Mouse (Mus musculus) neural tube, embryonic 12.5 days (tissue): ENCODE data around the gene Cntn4. TPM values are rescaled to one million over a fixed set of nuclear protein-coding genes. Genes with fewer than 3 reads are reported as not detected.

Source experiments
- ATAC-seq: fragments of 200-750 bp; cut with Nextera tagmentation; 2 replicates; pipeline ENCODE4 v1.8.0; 2017; ENCODE audit warnings: low read depth, mild to moderate bottlenecking, moderate TSS enrichment, moderate library complexity; ENCODE audit not compliant: low FRiP score
- H3K27ac ChIP-seq: fragments of 300-500 bp; sonication (generic); 2 replicates; pipeline ENCODE4 v1.5.1; 2016
- H3K27me3 ChIP-seq: fragments of 300-500 bp; sonication (generic); replicated peaks from 2 replicates; pipeline ENCODE4 v1.6.1; 2016; ENCODE audit warnings: mild to moderate bottlenecking
- H3K36me3 ChIP-seq: fragments of 300-500 bp; sonication (generic); 2 replicates; pipeline ENCODE4 v1.6.1; 2016; ENCODE audit warnings: mild to moderate bottlenecking
- H3K4me1 ChIP-seq: fragments of 300-500 bp; sonication (generic); 2 replicates; pipeline ENCODE4 v1.6.1; 2016
- H3K4me2 ChIP-seq: fragments of 300-500 bp; sonication (generic); replicated peaks from 2 replicates; pipeline ENCODE4 v1.6.1; 2016; ENCODE audit warnings: mild to moderate bottlenecking
- H3K4me3 ChIP-seq: fragments of 300-500 bp; sonication (generic); 2 replicates; pipeline ENCODE4 v1.5.1; 2016
- H3K9ac ChIP-seq: fragments of 300-500 bp; sonication (generic); 2 replicates; pipeline ENCODE4 v1.6.1; 2016; ENCODE audit warnings: mild to moderate bottlenecking
- H3K9me3 ChIP-seq: fragments of 300-500 bp; sonication (generic); 2 replicates; pipeline ENCODE4 v1.6.1; 2016; ENCODE audit warnings: mild to moderate bottlenecking
- WGBS: fragments of 180-500 bp; shearing (Covaris S2); methylation state at CpG from one replicate; pipeline ENCODE4 v1.1.7; 2016; 5-methylcytosine and 5-hydroxymethylcytosine counted together
- polyA plus RNA-seq: library from polyadenylated mRNA; unstranded; fragments of >200 nt; fragmentation: Nextera tagmentation; extraction: Ambion mirVana; gene quantifications from 2 replicates; pipeline ENCODE4 v1.2.1, GENCODE M21; 2016

The Cntn4 gene
- polyA plus RNA-seq, 1 experiment from 2014 or later: 9.7 TPM

GRCm38 (mm10) chr6:106097856-106098255 is 420.4 kb downstream of the Cntn4 start:
- Histone ChIP-seq H3K27me3 (no peaks in the 10 kb centered on the region), H3K4me2 (no peak overlapping the region), H3K36me3 (no peaks in the 10 kb centered on the region), H3K9ac (no peak overlapping the region), H3K4me1 (no peaks in the 10 kb centered on the region), H3K27ac (no peak overlapping the region), H3K9me3 (no peaks in the 10 kb centered on the region), H3K4me3 (no peak overlapping the region)
- WGBS: 87% methylated on average over 4 of the region's 4 CpGs
- no peak for ATAC-seq

GRCm38 (mm10) chr6:106118523-106119081 is 441.1 kb downstream of the Cntn4 start:
- Histone ChIP-seq H3K27me3 (no peaks in the 10 kb centered on the region), H3K27ac (no peak overlapping the region), H3K9ac (0 out of 2 replicates have a peak overlapping the region, but pooled peaks have one; percentile 6), H3K9me3 (no peaks in the 10 kb centered on the region), H3K4me2 (peak overlapping the region; percentile 52), H3K4me3 (peak overlapping the region; percentile 19; the same call in 1 of the 2 replicates), H3K36me3 (no peaks in the 10 kb centered on the region), H3K4me1 (0 out of 2 replicates have a peak, but pooled peaks cover 4% of the 10 kb centered on the region)
- ATAC-seq: peak; percentile 88
- 16% methylated on average over 15 of the region's 15 CpGs for WGBS

GRCm38 (mm10) chr6:106153530-106153929 is 476.1 kb downstream of the Cntn4 start:
- Histone ChIP-seq H3K9me3 (no peaks in the 10 kb centered on the region), H3K36me3 (no peaks in the 10 kb centered on the region), H3K4me2 (no peak overlapping the region), H3K4me3 (no peak overlapping the region), H3K27me3 (no peaks in the 10 kb centered on the region), H3K4me1 (no peaks in the 10 kb centered on the region), H3K9ac (no peak overlapping the region), H3K27ac (no peak overlapping the region)
- no peak for ATAC-seq
- WGBS: 64% methylated on average over 2 of the region's 2 CpGs

- 88% methylated on average over 3 of the region's 3 CpGs for WGBS
- no peaks in the 10 kb centered on the region for H3K9me3 ChIP-seq
- no peak for ATAC-seq
- H3K4me1 ChIP-seq: no peaks in the 10 kb centered on the region
- no peak overlapping the region for H3K9ac ChIP-seq
- no peak overlapping the region for H3K4me2 ChIP-seq
- no peaks in the 10 kb centered on the region for H3K36me3 ChIP-seq
- no peaks in the 10 kb centered on the region for H3K27me3 ChIP-seq
- H3K4me3 ChIP-seq: no peak overlapping the region
- no peak overlapping the region for H3K27ac ChIP-seq
These were observed 477.9 kb downstream of the Cntn4 start for GRCm38 (mm10) chr6:106155362-106155761.

GRCm38 (mm10) chr6:106177546-106177945 is 500.1 kb downstream of the Cntn4 start:
- WGBS: 87% methylated on average over 5 of the region's 5 CpGs
- Histone ChIP-seq H3K4me2 (no peak overlapping the region), H3K4me1 (no peaks in the 10 kb centered on the region), H3K27me3 (no peaks in the 10 kb centered on the region), H3K4me3 (no peak overlapping the region), H3K27ac (no peak overlapping the region), H3K9ac (no peak overlapping the region), H3K36me3 (no peaks in the 10 kb centered on the region), H3K9me3 (no peaks in the 10 kb centered on the region)
- no peak for ATAC-seq

GRCm38 (mm10) chr6:106181596-106181995 is 504.1 kb downstream of the Cntn4 start:
- Histone ChIP-seq H3K9ac (no peak overlapping the region), H3K27ac (no peak overlapping the region), H3K36me3 (no peaks in the 10 kb centered on the region), H3K4me3 (no peak overlapping the region), H3K4me1 (no peaks in the 10 kb centered on the region), H3K9me3 (no peaks in the 10 kb centered on the region), H3K27me3 (no peaks in the 10 kb centered on the region), H3K4me2 (no peak overlapping the region)
- ATAC-seq: no peak
- WGBS: 84% methylated on average over 2 of the region's 2 CpGs

- Histone ChIP-seq H3K27ac (no peak overlapping the region), H3K36me3 (no peaks in the 10 kb centered on the region), H3K27me3 (no peaks in the 10 kb centered on the region), H3K4me2 (no peak overlapping the region), H3K9me3 (no peaks in the 10 kb centered on the region), H3K4me1 (no peaks in the 10 kb centered on the region), H3K4me3 (no peak overlapping the region), H3K9ac (no peak overlapping the region)
- WGBS: 85% methylated on average over 1 of the region's 1 CpGs
- ATAC-seq: no peak
These were observed 523.5 kb downstream of the Cntn4 start for GRCm38 (mm10) chr6:106200974-106201373.

- no peak for ATAC-seq
- no peak overlapping the region for H3K4me2 ChIP-seq
- H3K9me3 ChIP-seq: no peaks in the 10 kb centered on the region
- no peaks in the 10 kb centered on the region for H3K36me3 ChIP-seq
- H3K4me1 ChIP-seq: no peaks in the 10 kb centered on the region
- H3K4me3 ChIP-seq: no peak overlapping the region
- H3K9ac ChIP-seq: no peak overlapping the region
- H3K27ac ChIP-seq: no peak overlapping the region
- H3K27me3 ChIP-seq: no peaks in the 10 kb centered on the region
These were observed 529.9 kb downstream of the Cntn4 start for GRCm38 (mm10) chr6:106207401-106207800.

- 76% methylated on average over 4 of the region's 4 CpGs for WGBS
- no peak for ATAC-seq
- H3K4me3 ChIP-seq: no peak overlapping the region
- no peak overlapping the region for H3K9ac ChIP-seq
- no peaks in the 10 kb centered on the region for H3K4me1 ChIP-seq
- H3K36me3 ChIP-seq: no peaks in the 10 kb centered on the region
- no peak overlapping the region for H3K4me2 ChIP-seq
- no peaks in the 10 kb centered on the region for H3K27me3 ChIP-seq
- no peaks in the 10 kb centered on the region for H3K9me3 ChIP-seq
- H3K27ac ChIP-seq: no peak overlapping the region
These were observed 535.6 kb downstream of the Cntn4 start for GRCm38 (mm10) chr6:106213071-106213470.

GRCm38 (mm10) chr6:106237046-106237948 is 559.8 kb downstream of the Cntn4 start:
- Histone ChIP-seq H3K9ac (no peak overlapping the region), H3K27me3 (no peaks in the 10 kb centered on the region), H3K4me1 (no peaks in the 10 kb centered on the region), H3K27ac (no peak overlapping the region), H3K9me3 (no peaks in the 10 kb centered on the region), H3K4me2 (no peak overlapping the region), H3K4me3 (no peak overlapping the region), H3K36me3 (no peaks in the 10 kb centered on the region)
- ATAC-seq: peak; percentile 76
- 44% methylated on average over 12 of the region's 12 CpGs for WGBS

GRCm38 (mm10) chr6:106241553-106241952 is 564.1 kb downstream of the Cntn4 start:
- ATAC-seq: no peak
- Histone ChIP-seq H3K4me1 (no peaks in the 10 kb centered on the region), H3K4me3 (no peak overlapping the region), H3K27me3 (no peaks in the 10 kb centered on the region), H3K9ac (no peak overlapping the region), H3K36me3 (no peaks in the 10 kb centered on the region), H3K4me2 (no peak overlapping the region), H3K27ac (no peak overlapping the region), H3K9me3 (no peaks in the 10 kb centered on the region)
- WGBS: 69% methylated on average over 1 of the region's 1 CpGs

GRCm38 (mm10) chr6:106263396-106263795 is 585.9 kb downstream of the Cntn4 start:
- H3K9ac ChIP-seq: no peak overlapping the region
- no peak overlapping the region for H3K4me3 ChIP-seq
- ATAC-seq: no peak
- H3K36me3 ChIP-seq: no peaks in the 10 kb centered on the region
- no peak overlapping the region for H3K27ac ChIP-seq
- H3K4me1 ChIP-seq: no peaks in the 10 kb centered on the region
- no peak overlapping the region for H3K4me2 ChIP-seq
- H3K27me3 ChIP-seq: no peaks in the 10 kb centered on the region
- no peaks in the 10 kb centered on the region for H3K9me3 ChIP-seq
- WGBS: 93% methylated on average over 3 of the region's 3 CpGs
